Mouse (Mus musculus) adrenal gland, adult 8-10 months (tissue): ENCODE data around the gene Lancl2. TPM values are rescaled to one million over a fixed set of nuclear protein-coding genes. Genes with fewer than 3 reads are reported as not detected.

Experiments used
- DNase-seq: peaks from one replicate; pipeline ENCODE4 v3.0.0; 2022
- total RNA-seq, 4 experiments: library from RNA; stranded (reverse); gene quantifications; 2 replicates each; pipeline ENCODE4 v1.2.4; 2022

The Lancl2 gene
- total RNA-seq = 10 to 100 TPM; 17.8 to 25.3 (median 21.0) TPM

DNA sequence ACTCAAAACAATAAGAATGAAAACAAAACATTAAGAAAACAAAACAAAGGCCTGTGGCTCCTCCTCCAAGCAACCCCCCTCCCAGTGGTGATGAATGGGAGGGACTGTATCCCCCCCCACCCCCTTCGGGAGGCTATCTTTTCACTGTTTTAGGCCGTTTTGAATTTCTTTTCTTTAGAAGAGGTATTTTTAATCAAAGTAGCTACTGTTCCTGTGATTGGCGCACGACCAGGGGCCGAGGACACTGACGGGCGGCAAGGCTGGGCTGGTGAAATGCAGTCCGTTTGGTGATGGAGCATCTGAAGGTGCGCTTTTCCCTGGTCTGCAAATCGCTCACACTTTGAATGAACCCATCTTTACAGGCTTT, at the start of gene Lancl2:
Gene Lancl2 (plus strand): TSS at position 165 of the 367 bp plus-strand sequence.
- DNase-seq = peak; percentile 12

DNA sequence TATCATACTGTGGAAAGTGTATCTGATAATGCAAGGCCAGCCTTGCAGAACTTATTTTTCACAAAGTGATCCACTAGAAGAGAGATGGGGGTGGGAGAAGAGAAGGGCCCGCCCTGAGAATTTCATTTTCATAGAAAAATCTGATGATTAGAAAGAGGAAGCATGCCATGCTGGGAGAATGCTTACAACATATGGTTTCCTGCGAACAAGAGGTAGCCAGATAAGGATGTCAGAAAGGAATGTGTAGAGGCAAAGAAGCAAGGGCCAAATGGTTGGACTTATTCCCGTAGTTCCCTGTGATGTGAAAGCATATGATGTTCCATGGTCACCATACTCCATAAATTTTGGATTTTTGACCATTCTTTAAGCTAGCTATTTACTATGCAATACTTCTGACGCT, 41.0 kb upstream of the Lancl2 start:
- DNase-seq = no peak

DNA sequence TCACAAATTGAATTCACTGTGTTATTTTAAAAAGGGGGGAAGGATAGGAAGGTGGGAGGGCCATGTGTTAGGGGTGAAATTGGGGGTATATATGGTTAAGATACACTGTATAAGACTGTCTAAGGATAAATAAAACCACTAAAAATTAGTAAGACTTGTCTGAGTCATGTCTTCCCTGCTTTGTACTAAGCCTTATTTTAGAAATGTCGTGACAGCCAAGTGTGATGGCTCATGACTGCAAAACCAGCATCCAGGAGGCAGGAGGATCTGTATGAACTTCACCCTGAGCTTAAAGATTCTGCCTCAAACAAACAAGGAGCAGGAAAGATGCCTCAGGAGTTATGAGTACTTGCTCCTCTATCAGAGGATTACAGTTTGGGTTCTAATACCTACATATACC, 18.2 kb upstream of the Lancl2 start:
- no peak for DNase-seq

DNA sequence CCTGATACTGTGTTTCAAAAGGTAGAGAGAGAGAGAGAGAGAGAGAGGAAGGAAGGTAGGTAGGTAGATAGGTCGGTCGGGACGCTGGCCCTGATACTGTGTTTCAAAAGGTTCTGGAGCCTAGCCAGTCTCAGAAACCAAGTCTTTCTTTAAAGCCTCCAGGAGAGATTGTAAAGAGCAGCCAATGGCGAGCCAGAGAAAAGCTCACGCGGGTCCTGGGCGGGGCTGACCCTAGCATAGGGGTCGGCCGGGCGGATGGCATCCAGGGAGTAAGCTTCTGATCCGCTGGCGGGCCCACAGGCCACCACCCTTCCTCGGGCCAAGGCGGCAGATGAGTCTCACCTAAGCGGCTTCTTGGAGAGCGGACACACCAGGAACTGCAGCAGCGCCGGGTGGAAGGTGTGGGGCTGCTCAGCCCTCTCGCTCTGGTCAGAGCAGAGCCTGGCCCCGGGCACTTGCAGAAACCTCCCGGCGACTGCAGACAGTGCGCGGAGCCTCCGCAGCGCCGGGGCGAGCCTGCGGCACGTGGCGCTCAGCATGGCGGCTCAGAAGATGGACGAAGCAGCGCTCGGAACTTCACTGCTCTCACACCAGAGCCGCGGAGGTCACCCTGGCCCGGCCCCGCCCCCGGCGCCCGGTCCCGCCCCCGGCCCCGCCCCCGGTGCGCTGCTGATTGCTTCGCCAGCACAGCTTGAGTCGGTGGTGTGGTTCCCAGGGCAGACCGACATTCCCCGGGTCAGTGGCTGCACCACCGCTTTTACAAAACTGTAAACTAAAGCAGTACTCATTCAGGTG, 10.7 kb upstream of the Lancl2 start, which contains the start of gene Pyurf:
Gene Pyurf (minus strand): TSS at position 612 of the 795 bp plus-strand sequence.
- DNase-seq = peak; percentile 88

DNA sequence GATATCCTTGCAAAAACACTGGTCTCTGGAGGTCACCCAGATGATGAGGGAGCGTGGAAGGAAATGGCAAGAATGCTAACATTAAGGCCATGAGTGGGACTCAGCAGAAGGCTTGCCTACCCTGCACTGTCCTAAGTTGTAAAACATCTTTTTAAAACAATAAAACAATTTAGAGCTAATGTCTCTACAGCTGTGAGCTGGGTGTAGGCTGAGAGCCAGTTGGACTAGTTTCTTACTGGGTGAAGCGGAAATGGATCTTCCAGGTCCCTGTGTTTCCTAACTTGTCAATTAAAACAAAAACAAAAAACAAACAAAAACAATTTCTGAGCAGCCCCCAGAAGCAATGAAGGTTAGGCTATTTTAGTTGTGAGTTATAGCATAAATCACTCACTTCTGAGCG, 9.2 kb upstream of the Lancl2 start:
- DNase-seq = no peak

DNA sequence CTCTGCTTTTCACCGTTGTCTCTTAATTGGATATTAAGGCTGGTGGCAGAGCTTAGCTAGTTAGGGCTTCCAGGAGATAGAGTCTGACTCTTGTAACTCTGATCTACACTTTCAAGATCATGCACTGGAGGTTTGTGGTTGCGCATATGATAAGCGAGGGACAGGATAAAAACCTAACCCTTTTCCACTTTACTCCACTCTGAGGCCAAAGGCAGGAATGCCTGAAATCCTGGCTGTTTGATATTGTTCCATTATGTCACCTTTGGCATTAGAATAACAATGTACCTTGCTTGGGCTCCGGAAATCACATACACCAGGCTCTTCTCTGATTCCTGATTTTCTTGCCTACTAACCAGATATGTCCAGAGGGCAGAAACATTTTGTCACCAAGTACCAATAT, 654 bp upstream of the Lancl2 start:
- DNase-seq = no peak

DNA sequence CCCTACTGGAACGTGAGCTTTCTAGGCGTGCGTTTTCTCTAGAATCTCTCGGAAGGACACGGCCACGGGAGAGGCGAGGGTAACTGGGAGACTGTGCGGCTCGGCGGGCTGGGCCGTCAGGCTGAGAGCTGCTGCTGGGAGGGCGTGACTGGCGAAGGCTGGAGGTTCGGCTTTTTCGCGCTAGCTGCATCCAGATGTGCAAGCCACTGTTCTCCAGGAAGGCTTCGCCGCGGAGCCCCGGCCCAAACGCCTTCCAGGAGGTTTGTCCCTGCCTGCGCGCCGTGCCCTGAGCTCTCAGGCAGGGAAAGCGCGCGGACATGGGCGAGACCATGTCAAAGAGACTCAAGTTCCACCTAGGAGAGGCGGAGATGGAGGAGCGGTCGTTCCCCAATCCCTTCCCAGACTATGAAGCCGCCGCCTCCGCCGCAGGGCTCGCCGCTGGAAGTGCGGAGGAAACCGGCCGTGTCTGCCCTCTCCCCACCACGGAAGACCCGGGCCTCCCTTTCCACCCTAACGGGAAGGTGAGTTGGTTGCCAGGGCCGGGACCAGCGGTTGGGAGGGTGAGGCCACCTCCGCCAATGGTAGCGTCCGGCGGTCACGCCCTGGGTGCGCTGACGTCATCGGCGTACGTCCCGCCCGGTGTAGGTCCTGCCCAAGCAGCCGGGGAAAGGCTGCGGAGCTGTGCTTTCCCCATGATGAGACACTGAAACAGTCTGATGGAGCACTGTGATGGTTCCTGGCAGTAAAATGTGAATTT, 581 bp downstream of the Lancl2 start:
- DNase-seq = peak; percentile 95

DNA sequence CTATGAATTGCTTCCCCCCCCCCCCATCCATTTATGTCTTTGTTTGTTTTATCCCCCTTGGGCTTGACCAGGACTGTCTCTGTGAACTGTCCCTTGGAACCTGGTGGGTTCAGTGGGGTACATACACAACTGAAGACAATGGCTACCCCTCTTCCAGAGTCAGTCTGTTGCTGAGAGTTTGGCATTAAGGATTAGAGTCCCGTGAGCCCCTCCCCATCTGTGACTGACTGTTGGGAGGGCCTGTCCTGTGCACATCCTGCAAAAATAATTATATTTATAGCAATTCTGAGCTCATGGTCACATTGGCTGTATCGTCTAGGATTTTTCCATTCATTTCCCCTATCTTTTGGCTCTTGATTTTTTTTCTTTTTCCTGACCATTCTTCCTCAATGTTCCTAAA, 1.4 kb downstream of the Lancl2 start:
- no peak for DNase-seq

DNA sequence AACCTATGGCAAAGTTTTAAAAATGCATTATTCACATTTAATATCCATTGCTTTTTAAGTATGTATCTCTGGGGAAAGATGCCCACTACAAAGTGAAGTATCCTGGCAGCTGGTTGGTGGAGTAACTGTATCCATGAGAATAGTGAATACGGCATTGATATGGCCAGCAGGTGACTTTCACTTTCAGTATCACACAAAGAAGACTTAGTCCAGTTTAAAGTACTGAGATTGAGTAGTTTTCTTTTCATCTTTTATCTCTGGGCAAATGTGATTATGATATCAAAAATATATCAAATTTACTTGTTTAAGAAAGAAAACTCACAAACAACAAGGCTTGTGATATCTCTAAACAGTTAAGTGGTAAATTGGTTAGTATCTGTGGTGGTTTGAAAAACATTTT, 4.4 kb downstream of the Lancl2 start:
- no peak for DNase-seq

DNA sequence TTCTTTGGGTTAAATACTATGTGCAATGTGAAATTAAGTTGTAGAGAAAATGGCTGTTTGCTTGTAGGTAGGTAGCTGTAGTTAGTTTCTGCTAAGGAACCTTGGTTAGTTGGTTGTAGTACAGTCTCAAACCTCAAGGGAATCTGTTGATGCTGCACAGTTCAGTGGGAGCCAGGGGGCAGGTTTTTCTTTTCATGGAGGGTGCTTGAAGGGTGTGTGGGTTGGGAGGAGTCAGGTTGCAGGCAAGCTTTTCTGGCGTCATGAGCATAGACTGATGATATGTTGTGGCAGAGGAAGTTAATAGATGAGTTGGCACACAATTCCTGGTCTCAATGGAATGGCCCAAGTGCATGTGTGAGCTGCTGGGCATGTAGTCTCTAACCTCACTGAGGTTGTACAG, 9.4 kb downstream of the Lancl2 start:
- no peak for DNase-seq

DNA sequence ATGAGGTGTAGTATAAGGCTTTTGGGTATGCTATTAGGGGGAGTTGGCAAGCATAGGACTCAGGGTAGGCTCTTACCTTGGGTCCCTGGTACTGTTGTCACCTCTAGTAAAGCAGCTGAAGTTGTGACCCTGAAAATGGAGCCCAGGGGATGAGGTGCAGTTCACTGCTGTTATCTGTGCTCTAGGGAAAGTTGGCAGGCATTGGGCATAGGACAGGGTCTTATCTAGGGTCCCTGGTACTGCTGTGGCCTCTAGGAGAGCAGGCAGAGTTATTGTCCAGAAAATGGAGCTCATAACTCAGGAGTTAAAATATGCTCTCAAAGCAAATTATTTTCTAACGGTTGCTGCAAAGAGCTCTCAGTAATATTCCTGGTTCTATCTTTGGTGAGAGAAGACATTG, 19.0 kb downstream of the Lancl2 start:
- DNase-seq = no peak

DNA sequence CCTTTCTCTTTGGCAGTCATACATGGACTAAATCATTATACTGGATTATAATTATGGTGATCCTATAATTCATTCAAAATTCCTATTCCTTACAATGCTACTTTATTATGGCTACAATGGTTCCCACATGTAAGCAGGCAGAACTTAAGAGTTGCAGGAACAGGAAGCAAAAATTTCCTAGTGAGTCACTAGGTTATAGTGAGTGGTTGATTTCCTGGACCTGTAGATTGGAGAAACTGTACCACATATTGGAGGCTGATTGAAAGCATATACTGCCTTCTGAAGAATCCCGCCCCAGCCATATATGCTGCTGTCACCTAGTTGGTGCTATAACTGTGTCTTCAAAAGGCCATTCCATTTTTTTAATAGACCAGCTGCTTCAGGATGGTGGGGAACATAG, 40.4 kb downstream of the Lancl2 start:
- no peak for DNase-seq

DNA sequence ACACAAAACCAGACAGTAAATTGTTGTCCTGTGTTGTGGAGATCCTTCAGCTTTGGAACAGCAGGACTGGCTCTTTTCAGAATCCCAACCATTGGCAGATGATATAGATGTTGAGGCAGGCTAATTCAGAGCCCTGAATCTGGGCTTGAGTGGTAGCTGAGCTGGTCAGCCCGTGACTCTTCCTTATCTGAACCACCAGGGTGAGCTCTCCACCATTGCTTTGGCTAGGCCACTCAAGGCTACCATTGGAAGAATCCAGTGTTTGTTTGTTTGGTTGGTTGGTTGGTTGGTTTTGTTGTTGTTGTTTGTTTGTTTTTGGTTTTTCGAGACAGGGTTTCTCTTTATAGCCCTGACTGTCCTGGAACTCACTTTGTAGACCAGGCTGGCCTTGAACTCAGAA, 41.0 kb downstream of the Lancl2 start:
- no peak for DNase-seq

DNA sequence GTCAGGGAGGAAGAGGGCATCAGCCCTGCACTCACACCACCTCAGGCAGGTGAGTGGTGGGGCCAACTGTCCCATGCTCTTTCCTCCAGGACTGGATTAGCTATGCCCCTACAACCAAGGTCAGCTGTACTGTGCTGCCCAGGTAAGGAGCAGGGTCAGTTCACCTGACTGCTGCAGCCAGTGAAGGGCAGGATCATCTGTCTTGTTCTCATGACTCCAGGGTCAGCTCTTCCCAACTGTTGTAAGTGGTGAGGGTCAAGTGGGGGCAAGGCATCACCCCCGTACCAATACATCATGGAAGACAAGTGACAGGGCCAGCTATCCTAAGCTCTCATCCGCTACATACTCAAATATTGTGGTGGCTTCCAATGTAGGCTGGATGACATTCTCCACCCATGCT, 41.8 kb downstream of the Lancl2 start:
- DNase-seq = no peak

DNA sequence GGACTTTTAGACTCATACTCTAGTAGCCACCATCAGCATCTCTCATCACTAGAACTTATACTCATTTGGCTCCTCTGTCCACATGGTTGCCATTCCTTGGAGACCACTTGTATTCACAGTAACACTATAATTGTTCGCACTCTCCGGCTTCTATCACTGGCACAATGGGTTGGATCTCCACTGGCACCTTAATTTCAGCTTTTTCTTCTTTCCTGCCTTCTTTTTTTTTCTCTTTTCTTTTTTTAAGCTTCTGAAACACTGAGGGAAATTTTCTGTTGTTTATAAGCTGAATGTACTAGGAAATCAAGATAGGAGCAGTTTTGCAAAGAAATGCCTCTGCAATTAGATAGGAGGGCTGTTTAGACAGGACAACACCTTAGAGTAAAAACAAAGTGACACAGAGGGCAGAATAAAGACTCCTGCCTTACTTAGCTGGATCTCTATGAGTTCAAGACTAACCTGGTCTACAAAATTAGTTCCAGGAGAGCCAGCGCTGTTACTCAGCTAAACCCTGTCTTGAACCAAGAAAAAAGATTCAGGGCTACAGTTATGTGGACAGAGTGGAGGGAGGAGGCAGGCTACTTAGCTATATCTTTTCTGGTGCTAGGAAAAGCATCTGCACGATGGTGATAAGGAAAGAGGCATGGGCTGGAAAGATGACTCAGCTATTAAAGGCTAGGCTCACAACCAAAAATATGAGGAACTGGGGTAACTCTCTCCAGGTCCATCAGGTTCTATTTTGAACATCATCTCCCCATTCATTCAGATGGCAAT, 42.8 kb downstream of the Lancl2 start:
- DNase-seq = no peak

DNA sequence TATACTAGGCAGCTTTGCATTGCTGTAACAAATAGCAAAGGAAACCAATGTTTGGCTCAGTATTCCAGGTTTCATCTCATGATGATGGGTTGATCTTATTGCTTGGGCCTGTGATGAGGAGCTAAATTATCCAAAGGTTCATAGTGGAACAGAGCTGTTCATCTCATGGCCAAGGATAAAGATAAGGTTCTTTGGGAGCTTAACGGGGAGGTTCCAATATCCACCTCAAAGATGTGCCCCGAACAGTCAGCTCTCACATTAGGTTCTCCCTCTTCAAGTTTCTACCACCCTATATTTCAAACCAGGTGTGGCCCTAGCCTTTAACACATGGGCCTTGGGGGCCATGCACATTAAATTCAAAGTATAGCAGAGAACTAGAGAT, 43.4 kb downstream of the Lancl2 start:
- DNase-seq = no peak

DNA sequence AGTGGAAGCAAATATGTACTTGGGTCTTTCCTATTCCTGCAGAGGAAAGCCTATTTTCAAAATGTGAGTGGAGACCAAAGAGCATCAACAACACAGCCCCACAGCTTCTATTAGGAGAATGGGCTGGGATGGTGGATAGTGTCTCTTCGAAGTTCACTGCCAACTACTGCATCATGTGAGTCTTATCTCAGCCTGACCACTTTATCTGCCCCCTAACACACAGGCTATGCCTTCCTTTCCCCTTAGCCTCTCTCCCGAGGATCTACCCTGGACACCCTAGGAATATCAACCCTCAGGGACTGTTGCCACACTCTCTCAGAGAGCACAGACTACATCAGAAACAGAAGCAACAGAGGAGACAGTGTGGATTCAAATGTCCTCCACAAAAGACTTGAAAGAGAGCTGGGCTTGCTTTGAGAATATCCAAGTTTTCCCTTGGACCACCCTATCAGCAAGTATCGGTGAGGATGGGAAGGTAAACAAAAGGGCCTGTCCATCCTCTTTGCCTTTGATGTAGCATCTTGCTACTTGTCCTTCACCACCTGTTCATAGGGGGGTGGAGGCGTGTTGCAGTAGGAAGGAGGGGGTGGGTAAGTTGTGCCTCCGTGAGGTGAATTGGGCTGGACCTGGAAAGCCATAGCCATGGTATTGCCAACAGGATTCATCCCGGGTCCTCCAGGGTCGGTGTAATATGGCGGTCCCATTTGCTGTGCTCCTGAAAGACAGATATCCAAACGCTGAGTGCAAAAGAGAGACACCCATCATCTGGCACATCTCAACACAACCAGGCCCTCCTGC, 51.8 kb downstream of the Lancl2 start:
- DNase-seq = no peak

DNA sequence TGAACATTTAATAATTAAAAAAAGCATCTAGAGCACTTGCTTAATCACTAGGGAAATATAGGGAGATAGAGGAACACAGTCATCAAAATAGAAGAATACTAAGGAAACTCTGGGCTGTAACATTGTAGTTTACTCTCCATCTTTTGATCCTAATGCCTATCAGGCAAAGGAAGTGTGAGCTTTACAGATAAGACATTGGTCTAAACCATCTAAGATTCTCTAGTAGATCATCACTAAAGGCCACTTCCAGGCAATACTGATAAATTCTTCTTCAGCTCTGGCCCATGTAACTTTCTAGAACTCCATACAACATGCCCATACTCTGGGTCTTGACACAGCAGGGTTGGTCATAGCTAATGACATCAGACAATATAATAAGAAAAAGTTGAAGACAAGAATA, 60.7 kb downstream of the Lancl2 start:
- DNase-seq = no peak

DNA sequence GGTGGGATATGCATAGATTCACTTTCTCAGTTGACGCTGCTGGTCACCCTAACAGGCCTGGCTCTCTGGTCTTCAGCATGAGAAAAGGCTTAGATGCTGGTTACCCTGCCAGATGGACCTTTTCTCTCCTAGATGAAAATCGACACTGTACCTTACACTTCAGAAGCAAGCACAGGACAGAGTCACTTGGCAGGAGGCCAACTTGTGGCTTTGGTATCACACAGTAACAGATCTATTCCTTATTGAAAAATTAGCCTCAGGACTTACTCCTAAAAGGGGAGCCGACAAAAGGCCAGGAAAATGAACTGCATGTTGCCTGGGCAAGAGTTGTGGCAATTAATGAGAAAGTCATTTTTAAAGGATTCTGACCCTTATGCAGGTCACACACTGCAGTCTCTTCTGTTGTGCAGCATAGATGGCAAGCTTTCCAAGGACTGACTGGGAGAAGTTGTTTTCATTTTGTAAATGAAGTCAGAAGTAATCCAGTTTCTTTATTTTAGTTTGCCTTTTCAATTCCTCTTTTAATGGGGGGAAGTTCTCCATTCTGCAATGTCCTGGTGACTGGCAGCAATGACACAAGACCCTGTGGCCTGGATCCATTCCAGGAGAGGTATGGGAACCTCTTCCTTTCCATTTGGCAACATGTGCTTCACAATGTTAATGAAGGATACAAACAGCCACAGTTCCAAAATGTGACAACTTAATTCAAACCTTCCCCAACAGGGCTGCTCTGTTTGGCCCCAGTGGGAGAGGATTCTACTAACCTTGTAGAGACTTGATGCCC, 62.9 kb downstream of the Lancl2 start:
- no peak for DNase-seq

DNA sequence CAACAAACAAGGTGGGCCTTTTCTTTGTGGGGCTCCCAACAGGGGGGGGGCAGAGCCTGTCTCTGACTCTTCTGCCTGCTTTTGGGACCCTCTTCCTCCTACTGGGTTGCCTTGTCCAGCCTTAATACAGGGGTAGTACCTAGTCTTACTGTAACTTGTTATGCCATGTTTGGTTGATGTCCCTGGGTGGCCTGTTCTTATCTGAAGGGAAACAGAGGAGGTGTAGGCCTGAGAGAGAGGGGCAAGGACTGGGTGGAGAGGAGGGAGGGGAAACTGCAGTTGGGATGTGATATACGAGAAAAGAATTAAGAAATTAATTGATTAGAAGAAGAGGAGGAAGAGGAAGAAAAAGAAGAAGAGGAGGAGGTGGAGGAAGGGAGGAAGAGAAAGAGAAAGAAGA, 63.9 kb downstream of the Lancl2 start:
- no peak for DNase-seq

DNA sequence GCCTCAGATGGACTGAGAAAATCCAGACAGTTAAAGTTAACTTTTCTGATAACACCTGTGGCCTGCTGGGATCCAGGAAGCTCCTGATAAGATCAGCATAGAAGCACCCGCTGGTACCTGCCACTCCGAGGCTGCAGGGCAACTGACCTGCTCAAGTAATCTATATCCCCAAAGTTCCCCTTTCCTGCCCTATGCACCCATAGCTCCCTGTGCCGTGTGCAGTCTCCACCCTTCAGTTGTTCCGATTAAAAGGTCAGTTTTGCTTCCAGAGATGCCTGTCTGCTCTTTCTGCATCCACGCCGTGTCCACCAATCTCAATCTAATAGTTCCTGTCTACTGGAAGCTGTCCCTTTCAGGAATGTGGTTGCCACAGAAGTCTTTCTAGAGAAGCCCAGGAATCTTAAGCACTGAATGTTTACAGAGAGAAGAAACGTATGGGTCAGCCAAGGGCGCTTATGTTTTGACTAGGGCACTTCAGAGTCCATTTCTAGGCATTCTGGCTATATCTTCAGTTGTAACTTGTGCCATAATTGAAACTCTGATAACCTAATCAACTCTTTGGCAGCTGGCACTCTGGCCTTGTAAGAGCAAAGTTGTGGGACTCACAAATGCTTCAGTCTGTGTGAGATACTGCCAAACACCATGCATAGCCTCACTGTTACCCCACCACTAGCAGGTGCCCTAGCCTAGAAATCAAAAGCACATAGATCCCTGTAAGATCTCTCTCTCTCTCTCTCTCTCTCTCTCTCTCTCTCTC, 65.0 kb downstream of the Lancl2 start:
- no peak for DNase-seq
